Mouse (Mus musculus): Measurements from ENCODE around the gene Bicra.

- TF ChIP-seq CTCF (IDR thresholded peaks at IDR 0.05; ENCODE audit: low read depth) (no peak), EP300 (IDR thresholded peaks at IDR 0.05; ENCODE audit: low read depth) (no peak)
Observed at GRCm38 (mm10) chr7:15987661-15988356, 59.9 kb downstream of the Bicra start.

Data from heart, postnatal 0 days (tissue).